Mouse (Mus musculus) gastrocnemius, postnatal 36 days (tissue): ENCODE measurements around the gene Ubxn11. TPM values are rescaled to one million over a fixed set of nuclear protein-coding genes. Genes with fewer than 3 reads are reported as not detected.
A peak's percentile ranks its signal among the peaks of the same experiment; 100 is the strongest.
"Not testable (repeated sequence)": the region's sequence is repeated elsewhere in the genome, so short reads cannot be mapped to it uniquely, and the experiment has no call there.

Source experiments
- DNase-seq, 2 experiments: peaks; one replicate each; pipeline ENCODE4 v3.0.0; 2022
- intact Hi-C: fragments of 180-260 bp; cut with DNase I; formaldehyde crosslinking; loops from one replicate; pipeline ENCODE4 v1.15.1; 2025
- total RNA-seq, 2 experiments: library from RNA; stranded (reverse); gene quantifications; 2 replicates each; pipeline ENCODE4 v1.2.3; 2021

Gene Ubxn11
- total RNA-seq, 2 experiments from 2014 or later = 1.4 to 2.1 TPM

- no peak for DNase-seq
- intact Hi-C loops = no loop called here
Measured at GRCm38 (mm10) chr4:134132519-134133095, 30.2 kb downstream of the Ubxn11 start.

- intact Hi-C loops = no loop called here
- no peak for DNase-seq
Measured at GRCm38 (mm10) chr4:134136280-134136926, 34.0 kb downstream of the Ubxn11 start.

GRCm38 (mm10) chr4:134138857-134139256 lies 36.5 kb downstream of the Ubxn11 start:
- intact Hi-C loops = no loop called here
- DNase-seq = no peak

GRCm38 (mm10) chr4:134144297-134144696 lies 41.9 kb downstream of the Ubxn11 start:
- DNase-seq, intact Hi-C loops: not testable (repeated sequence)

- DNase-seq = no peak
- intact Hi-C loops = no loop called here
Measured at GRCm38 (mm10) chr4:134149389-134149788, 47.0 kb downstream of the Ubxn11 start.

GRCm38 (mm10) chr4:134152112-134152511 lies 49.7 kb downstream of the Ubxn11 start:
- intact Hi-C loops = no loop called here
- DNase-seq = no peak

- DNase-seq = no peak
- intact Hi-C loops = no loop called here
Measured at GRCm38 (mm10) chr4:134153656-134154055, 51.3 kb downstream of the Ubxn11 start.

- peak; percentile 22 to 24 for DNase-seq
Measured at GRCm38 (mm10) chr4:134154354-134154753, 52.0 kb downstream of the Ubxn11 start.

GRCm38 (mm10) chr4:134155531-134155930 lies 53.2 kb downstream of the Ubxn11 start:
- intact Hi-C loops = no loop called here
- DNase-seq = no peak

More at GRCm38 (mm10) chr4:134154354-134154753, 52.0 kb downstream of the Ubxn11 start:
- intact Hi-C loops = no loop called here

- peak in 1 of 2 experiments; percentile 21 for DNase-seq
- intact Hi-C loops = no loop called here
Measured at GRCm38 (mm10) chr4:134155961-134156465, 53.6 kb downstream of the Ubxn11 start.

- DNase-seq = peak; percentile 44 to 54
Measured at GRCm38 (mm10) chr4:134156744-134157143, 54.4 kb downstream of the Ubxn11 start.

GRCm38 (mm10) chr4:134157558-134157957 lies 55.2 kb downstream of the Ubxn11 start:
- no peak for DNase-seq
- intact Hi-C loops = no loop called here

More at GRCm38 (mm10) chr4:134156744-134157143, 54.4 kb downstream of the Ubxn11 start:
- intact Hi-C loops = no loop called here

GRCm38 (mm10) chr4:134158774-134159173 lies 56.4 kb downstream of the Ubxn11 start:
- no peak for DNase-seq

GRCm38 (mm10) chr4:134160071-134160470 lies 57.7 kb downstream of the Ubxn11 start:
- intact Hi-C loops = not testable (repeated sequence)
- peak in 1 of 2 experiments; percentile 42 for DNase-seq

More at GRCm38 (mm10) chr4:134158774-134159173, 56.4 kb downstream of the Ubxn11 start:
- intact Hi-C loops = no loop called here

- no peak for DNase-seq
- intact Hi-C loops = no loop called here
Measured at GRCm38 (mm10) chr4:134164591-134164990, 62.2 kb downstream of the Ubxn11 start.

- intact Hi-C loops = no loop called here
- DNase-seq = no peak
Measured at GRCm38 (mm10) chr4:134165024-134165423, 62.7 kb downstream of the Ubxn11 start.

- intact Hi-C loops = no loop called here
- DNase-seq = no peak
Measured at GRCm38 (mm10) chr4:134165548-134166465, 63.4 kb downstream of the Ubxn11 start.

GRCm38 (mm10) chr4:134166906-134167305 lies 64.5 kb downstream of the Ubxn11 start:
- intact Hi-C loops = no loop called here
- no peak for DNase-seq

GRCm38 (mm10) chr4:134172391-134172790 lies 70.0 kb downstream of the Ubxn11 start:
- intact Hi-C loops = no loop called here
- DNase-seq = no peak
